Mouse (Mus musculus) retina, postnatal 1 day (tissue): ENCODE data around the gene Vsig8.

Experiments used
- DNase-seq: peaks from one replicate; pipeline ENCODE4 v3.0.0-alpha.2; 2012

The Vsig8 gene

GRCm38 (mm10) chr1:172530544-172531220 is 25.1 kb upstream of the Vsig8 start:
- DNase-seq, result peak; percentile 48

- DNase-seq, result peak; percentile 80
Observed at GRCm38 (mm10) chr1:172532551-172532950, 23.2 kb upstream of the Vsig8 start.

- DNase-seq, result no peak
Observed at GRCm38 (mm10) chr1:172535116-172535515, 20.6 kb upstream of the Vsig8 start.

GRCm38 (mm10) chr1:172539827-172540226 is 15.9 kb upstream of the Vsig8 start:
- DNase-seq, result no peak

GRCm38 (mm10) chr1:172540283-172540820 is 15.4 kb upstream of the Vsig8 start:
- DNase-seq, result no peak

GRCm38 (mm10) chr1:172546062-172546461 is 9.7 kb upstream of the Vsig8 start:
- no peak for DNase-seq

- no peak for DNase-seq
Observed at GRCm38 (mm10) chr1:172548501-172548900, 7.2 kb upstream of the Vsig8 start.

GRCm38 (mm10) chr1:172549314-172549713 is 6.4 kb upstream of the Vsig8 start:
- DNase-seq, result no peak

- DNase-seq, result no peak
Observed at GRCm38 (mm10) chr1:172549717-172550116, 6.0 kb upstream of the Vsig8 start.

- DNase-seq, result peak; percentile 84
Observed at GRCm38 (mm10) chr1:172550551-172550951, 5.2 kb upstream of the Vsig8 start.

- DNase-seq, result no peak
Observed at GRCm38 (mm10) chr1:172551009-172551408, 4.7 kb upstream of the Vsig8 start.

- no peak for DNase-seq
Observed at GRCm38 (mm10) chr1:172552623-172553022, 3.1 kb upstream of the Vsig8 start.

GRCm38 (mm10) chr1:172562641-172563464 is 7.1 kb downstream of the Vsig8 start:
- peak; percentile 90 for DNase-seq

GRCm38 (mm10) chr1:172563465-172563828 is 7.7 kb downstream of the Vsig8 start:
- DNase-seq, result no peak

GRCm38 (mm10) chr1:172566131-172566530 is 10.4 kb downstream of the Vsig8 start:
- no peak for DNase-seq

- DNase-seq, result no peak
Observed at GRCm38 (mm10) chr1:172567758-172568157, 12.0 kb downstream of the Vsig8 start.

- DNase-seq, result no peak
Observed at GRCm38 (mm10) chr1:172580116-172580515, 24.4 kb downstream of the Vsig8 start.

- no peak for DNase-seq
Observed at GRCm38 (mm10) chr1:172582436-172582835, 26.7 kb downstream of the Vsig8 start.

GRCm38 (mm10) chr1:172584271-172584670 is 28.5 kb downstream of the Vsig8 start:
- DNase-seq, result no peak

GRCm38 (mm10) chr1:172585026-172585425 is 29.3 kb downstream of the Vsig8 start:
- DNase-seq, result peak; percentile 18

GRCm38 (mm10) chr1:172585612-172586567 is 30.2 kb downstream of the Vsig8 start:
- peak; percentile 72 for DNase-seq

- no peak for DNase-seq
Observed at GRCm38 (mm10) chr1:172590385-172590784, 34.6 kb downstream of the Vsig8 start, which contains the start of gene Slamf8. Gene Slamf8, minus strand, starts transcription at chr1:172590568.

GRCm38 (mm10) chr1:172593321-172593720 is 37.6 kb downstream of the Vsig8 start:
- no peak for DNase-seq
